Mouse (Mus musculus): ENCODE measurements around the gene Rab3b.
"Not testable (repeated sequence)": the region's sequence is repeated elsewhere in the genome, so short reads cannot be mapped to it uniquely, and the experiment has no call there.

Rab3b gene

DNA sequence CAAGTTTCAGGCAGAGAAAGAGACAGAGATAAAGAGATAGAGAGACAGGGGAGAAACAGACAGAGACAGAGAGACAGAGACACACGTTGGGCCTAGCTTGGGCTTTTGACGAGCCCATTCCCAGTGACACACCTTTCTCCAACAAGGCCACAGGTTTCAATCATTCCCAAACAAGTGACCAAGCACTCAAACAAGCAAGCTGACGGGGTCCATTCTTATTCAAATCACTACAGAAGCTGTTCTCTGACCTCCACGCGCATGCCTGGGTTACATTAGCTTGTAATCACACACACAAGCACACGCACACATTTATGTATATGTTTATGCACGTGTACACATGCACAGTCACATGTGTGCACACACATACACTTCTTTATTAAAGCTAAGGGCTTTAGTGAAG, 21.6 kb downstream of the Rab3b start:
- DNase-seq: no peak

DNA sequence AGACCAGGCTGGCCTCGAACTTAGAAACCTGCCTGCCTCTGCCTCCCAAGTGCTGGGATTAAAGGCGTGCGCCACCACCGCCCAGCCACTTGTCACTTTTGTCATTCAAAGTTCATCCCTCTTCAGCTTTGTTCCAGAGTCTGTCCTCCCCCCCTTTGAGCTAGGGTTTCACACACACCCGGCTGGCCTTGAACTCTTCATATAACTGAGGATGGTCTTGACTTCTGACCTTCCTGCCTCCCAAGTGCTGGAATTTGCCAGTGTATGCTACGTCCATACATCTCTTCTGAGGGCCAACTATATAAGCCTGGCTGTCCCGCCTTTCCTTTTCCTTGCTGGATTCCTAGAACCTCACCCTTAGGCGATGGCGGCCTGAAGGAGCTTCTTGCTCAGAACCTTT, 24.0 kb downstream of the Rab3b start:
- no peak for DNase-seq

DNA sequence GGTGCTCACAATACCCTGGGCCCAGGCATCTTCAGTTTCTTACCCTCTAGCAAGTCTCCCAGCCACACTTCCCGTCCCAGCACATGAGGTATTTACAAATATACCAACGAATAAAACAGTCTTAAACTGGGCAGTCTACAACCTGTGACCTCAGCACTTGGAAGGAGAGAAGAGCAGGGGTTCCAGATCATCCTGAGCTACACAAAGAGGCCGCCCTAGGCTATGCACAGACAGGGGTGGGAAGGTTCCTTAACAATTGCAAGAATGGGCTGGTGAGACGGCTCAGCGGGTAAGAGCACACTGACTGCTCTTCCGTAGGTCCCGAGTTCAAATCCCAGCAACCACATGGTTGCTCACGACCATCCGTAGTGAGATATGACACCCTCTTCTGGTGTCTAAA, 24.5 kb downstream of the Rab3b start:
- DNase-seq: no peak

DNA sequence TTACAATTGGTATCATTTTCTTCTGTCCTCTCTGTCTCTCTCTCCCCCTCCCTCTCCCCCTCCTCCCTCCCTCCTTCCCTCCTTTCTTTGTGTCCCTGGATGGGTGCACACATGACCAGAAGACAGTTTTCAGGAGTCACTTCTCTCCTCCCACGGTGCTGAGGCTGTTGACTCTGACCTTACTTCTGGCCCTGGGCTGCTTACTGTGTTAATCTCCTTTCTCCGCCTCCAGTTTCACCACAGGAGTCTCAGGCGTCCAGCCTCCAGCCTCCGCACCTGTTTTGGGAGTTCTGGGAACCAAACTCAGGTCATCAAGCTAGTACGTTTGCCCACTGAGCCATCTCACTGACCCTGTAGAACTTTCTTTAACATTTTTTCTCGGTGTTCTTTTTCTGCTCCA, 25.2 kb downstream of the Rab3b start:
- no peak for DNase-seq

DNA sequence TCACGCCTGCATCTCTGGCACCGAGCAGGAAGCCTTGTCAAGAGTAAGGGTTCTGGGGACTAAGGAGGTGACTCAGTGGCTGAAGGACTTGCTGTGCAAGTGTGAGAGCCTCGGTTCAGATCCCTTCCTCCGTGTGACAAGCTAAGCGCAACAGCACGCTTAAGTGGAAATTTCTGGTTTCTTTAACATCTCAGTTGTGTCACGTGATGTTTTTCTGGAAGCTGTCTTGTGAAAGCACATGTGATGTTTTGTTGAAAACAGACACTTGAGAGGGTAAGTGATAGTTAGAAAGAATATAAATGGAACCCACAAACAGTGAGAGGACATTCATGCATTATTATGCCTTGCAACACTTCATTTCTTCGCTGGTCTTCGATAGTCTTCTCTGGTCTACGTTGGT, 25.9 kb downstream of the Rab3b start:
- no peak for DNase-seq

DNA sequence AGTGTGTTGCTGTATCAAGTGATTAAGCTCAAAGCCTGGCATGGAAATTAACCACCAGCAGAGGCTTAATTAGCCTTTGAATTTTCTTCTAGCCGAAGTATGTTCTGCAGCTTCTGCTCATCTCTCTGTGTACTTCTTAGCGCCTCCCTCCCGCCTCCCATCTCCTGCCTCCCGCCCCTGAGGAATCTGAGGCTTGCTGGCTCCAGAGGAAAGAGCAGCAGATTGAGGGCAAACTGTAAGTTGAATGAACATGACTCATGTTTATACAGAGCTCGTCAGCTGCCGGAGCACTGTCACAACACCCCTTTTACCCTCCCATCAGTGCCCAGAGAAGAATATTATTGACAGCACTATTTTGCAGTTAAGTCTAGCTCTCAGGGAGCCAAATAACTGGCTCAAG, 27.0 kb downstream of the Rab3b start:
- peak; percentile 39 for DNase-seq

DNA sequence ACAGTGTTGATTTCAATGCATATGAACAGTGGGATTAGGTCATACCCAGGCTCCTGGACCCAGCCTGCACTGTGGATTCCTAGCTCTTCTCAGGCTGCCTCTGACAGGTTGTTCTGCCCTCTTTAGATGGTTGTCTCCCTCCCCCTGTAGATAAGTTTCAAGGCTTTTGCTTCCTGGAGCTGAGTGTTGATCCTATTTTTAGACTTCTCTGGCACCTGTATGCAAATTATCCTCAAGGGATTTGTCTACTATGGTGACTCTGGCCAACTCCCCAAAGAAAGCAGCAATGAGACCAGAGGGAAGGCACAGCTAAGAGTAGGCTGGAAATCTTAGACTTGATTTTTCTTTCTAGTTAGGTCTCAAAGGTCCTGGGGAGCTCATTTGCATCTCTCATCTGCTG, 28.6 kb downstream of the Rab3b start:
- DNase-seq: no peak

DNA sequence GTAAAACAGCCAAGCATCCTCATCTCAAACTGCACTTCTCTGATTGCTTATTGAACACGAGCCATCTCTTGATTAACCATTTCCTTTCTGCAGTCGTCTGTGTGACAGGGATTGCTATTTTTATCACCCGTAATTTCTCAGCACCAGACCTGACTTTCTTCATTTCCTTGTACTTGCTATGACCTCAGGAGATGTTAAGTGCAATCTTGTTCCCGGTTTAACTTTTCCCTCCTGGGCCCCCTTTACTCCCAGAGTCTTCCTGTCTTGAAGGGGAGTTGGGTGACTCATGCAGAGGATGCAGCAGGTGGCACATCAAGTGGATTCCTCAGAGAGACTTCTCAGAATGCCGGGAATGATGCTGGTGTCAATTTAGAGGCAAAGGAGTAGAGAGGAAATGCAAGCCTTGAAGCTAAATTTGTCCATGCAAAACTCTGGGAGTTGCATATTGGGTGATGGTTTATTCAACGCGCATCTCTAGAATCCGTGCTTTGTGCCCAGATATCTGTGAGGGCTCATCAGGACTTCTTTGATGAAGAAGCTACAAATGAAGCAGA, 31.1 kb downstream of the Rab3b start:
- no peak for DNase-seq

DNA sequence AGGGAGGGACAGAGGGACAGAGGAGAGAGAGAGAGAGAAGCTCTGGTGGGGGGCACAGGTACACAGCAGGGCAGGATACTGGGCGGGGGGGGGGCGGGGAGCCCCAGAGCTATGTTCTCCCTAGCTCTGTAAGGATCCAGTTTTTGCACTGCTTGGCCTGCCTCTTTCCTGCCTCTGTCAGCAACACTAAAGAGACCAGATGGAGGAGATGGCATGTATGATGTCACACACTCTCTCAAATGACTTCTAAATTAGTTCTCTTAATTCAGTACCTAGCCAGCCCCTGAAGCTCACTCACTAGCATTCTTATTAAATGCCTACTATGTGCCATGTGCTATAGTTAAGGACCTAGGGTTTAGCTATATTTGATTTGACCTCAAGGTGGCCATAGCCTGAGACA, 33.0 kb downstream of the Rab3b start:
- DNase-seq: no peak

DNA sequence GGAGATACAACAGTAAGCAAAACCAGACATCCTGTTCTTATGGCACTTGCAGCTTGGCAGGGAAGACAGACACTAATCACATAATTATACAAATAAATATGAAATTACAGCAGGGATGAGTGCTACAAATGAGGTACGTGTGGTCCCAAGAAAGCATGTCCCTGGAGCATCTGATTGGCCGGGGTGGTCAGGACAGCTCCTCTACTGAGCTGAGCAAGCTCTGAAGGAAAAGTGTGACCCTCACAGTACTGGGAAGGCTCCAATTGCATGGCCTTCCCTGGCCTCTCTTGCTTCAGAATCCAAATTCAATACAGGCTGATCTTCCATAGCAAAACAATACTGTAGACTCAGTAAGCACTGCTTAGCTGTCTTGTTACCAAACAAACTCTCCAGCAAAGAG, 34.3 kb downstream of the Rab3b start:
- no peak for DNase-seq

DNA sequence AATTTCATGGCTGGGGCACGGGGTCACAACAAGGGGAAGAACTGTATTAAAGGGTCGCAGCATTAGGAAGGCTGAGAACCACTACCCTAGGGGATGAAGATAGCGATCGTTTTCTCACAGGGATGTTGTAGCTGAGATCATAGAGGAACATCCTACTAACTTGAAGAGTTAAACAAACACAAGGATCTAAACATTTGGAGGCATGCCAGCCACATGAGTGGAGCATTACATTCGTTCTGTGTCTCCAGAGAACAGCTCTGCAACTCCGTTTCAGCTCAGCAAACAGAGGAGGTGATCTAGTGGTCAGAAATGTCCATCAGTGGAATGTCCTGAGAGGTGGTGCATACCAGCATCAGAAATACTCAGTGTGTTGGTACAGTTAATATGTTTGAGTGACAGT, 35.5 kb downstream of the Rab3b start:
- DNase-seq: no peak

DNA sequence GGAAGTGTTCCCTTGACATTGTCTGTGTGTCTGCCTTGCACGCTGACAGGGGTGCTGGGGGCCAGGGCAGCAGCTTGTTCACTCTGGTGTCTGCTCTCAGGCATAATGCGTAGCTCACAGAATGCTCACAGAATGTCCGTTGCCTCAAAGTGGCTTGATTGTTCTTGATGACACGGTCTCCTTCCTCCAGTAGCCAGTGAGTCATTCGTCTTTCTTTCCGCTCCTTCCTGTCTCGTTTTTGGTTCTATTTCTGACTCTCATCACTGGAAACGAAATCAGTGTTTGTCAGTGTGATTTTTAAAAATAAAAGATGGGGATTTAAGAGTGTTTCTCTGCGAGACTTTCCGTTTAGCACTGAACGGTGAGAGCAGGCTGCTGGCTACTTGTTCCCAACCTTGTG, 36.2 kb downstream of the Rab3b start:
- DNase-seq: no peak

DNA sequence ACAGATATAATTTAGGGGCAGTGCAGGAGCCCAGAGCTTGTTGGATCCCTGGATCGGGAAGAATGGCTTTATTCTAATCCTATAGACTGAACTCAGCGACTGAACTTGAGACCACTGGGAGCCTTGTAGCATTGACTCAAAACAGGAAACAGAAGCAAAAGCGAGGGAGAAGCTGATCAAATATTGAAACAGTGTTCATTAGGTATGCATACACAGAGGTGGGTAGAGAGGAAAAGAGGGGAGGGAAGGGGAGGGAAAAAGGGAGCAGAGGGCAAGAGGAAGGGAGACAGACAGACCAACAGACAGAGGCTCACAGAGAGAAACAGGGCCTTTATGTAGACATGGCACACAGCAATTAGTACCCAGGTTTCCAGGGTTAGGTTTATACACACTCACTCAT, 38.8 kb downstream of the Rab3b start:
- no peak for DNase-seq

DNA sequence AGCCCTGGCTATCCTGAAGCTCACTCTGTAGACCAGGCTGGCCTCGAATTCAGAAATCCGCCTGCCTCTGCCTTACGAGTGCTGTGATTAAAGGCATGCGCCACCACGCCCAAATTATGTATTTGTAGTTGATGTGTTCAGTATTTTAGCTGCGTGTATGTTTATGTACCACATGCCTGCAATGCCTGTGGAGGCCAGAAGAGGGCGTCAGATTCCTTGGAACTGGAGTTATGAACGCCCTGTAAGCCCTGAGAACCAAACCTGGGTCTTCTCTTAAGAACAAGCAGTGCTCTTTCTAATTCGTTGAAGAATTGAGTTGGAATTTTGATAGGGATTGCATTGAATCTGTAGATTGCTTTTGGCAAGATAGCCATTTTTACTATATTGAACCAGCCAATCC, 49.1 kb downstream of the Rab3b start:
- not testable (repeated sequence) for DNase-seq

DNA sequence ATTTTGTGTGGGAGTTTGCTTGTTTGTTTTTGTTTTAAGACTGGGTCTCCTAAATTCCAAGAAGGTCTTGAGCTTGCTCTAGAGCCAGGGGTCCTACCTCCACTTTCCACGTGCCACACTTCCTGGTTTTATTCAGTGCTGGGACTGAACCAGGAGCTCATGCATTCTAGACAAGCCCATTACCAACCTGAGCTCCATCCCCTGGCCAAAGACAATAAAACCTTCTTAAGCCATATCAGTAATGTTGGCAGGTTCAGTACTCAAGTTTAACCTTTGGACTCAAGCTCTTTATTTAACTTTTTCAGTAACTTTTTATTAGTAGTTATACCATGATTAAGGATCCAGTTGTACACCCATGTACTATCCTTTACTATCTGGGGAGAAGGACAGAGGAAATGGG, 54.3 kb downstream of the Rab3b start:
- DNase-seq: no peak

DNA sequence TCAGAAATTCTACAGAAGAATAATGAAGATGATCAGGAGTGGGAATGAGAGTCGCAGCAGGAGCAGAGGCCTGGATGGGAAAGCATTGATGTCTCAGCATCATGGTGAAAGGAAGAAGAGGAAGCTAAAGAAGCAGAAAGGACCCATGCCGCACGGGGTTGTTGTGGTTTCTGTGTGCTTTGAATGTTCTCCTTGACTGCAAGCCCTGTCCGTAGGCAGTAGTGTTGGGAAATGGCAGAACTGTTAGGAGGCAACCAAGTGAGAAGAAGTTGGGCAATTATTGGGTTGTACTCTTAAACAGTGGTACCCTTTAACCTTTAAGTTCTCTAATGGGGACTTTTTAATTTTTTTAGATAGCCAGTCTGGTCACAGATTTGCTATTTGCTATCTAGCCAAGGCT, 56.0 kb downstream of the Rab3b start:
- no peak for DNase-seq

DNA sequence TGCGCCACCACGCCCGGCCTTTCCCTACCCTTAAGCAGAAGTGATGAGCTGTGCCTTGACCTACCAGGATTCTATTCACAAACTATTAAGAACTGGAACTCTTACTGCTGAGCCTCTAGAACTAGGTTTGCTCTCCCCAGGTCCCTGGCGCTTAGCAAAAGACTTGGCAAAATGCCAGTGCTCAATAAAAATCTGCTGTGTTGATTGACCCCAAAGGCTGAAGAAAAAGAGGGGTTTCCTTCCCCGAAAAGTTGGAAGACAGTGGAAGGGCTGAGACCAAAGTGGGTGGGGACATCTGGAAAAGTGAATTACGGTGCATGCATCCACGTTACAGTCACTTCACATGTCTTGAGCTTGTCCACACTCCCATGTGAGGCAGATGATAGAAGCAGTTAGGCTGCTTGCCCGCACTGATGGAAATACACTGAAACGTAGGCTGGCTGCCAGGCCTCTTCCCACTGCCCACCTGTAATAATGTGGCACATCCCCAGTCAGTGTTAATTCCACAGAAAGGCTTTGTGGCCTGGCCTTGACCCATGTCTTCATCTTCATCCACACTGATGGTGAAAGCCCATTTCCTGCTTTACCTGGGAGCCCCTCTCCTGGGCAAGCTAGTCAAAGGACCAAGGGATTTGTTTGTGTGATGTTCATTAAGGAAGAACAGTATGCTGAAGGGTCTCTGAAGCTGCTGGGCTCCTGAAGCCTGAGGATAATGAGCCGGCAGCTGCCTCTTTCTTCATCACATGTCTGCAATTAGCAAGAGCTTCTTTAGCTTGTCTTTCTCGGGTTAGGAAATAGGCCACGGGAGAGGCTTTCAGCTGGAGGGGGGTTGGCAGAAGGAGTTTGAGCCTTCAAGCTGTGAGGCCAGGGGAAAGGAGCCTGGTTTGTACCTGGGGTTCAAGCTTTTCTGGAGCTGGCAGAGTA, 59.2 kb downstream of the Rab3b start:
- peak; percentile 54 for DNase-seq

DNA sequence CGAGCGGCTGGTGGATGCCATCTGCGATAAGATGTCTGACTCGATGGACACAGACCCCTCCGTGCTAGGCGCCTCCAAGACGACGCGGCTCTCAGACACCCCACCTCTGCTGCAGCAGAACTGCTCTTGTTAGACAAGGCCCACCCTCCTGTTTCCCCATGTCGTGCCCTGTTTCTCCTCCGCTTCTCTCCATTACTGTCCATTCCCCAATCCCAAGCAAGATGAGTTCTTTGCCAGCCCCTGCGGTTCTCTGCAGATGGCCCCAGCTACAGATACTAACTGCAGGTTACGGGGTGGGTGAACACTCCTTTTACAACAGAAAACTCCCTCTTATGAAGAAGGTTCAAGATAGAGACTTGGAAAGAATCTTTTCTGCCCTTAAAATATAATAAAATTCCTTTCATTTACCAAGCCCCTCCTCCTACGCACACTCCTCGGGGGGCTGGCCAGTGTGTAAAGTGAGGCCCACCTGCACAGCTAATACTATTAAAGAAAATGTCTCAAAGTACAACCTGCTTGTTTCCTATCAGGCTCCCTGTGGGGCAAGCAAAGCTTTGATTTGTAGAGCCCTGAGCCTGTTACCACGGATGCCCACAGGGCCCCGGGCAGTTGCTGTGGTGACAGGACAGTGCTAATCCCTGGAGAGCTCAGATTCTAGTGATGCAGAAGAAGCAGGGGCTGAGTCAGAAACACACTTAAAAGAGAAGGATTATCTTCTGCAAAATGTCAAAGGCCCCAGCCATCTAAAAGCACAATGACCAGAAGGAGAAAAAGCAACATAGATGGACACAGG, 62.0 kb downstream of the Rab3b start:
- no peak for DNase-seq

DNA sequence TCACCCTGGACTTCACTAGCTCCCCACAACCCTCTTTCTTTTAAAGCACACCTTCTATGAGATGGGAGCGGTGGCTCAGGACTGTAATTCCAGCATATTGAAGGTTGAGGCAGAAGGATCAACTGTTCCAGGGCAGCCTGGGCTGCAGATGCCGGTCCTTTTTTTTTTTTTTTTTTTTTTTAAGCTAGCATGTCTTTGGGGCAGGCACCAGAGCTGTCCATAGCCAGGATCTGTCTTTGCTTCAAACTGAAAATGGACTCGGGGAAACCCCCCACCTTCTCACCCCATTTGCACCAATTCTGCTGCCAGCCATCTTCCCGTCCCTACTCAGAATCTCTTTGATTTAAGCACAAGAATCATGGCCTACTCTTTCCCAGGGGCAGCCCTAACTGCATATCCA, 63.3 kb downstream of the Rab3b start:
- no peak for DNase-seq

DNA sequence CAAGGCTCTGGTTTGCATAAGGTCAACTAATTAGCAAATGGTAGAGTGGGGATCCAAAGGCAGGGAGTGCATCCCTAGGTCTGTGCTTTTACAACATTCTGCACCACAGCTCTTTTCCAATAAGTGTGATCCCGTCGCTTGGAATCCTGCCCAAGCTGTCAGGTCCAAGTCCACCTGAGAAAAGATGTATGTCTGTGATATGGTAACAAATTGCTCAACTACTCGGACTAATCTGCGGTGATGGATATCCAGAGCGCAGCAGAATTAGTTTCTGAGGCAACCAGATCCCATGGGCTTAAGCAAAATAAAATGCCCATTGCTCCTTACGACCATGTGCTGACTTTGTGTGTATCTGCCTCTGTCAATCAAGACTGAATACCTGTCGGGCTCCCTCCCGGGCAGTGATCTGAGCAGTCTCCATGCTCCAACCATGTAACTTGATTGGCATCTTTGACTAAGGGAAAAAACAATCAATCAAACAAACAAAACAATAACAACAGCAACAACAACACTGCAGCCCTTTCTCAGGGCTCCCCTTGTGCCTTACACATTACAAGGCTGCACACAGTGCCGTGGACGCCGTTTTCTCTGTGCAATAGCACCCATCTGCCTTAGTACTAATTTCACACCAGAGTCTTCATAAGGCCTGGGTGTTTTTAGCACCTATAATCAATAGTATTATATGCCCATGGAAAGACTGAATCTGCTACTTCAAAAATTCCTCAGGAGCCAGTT, 64.3 kb downstream of the Rab3b start:
- no peak for DNase-seq

DNA sequence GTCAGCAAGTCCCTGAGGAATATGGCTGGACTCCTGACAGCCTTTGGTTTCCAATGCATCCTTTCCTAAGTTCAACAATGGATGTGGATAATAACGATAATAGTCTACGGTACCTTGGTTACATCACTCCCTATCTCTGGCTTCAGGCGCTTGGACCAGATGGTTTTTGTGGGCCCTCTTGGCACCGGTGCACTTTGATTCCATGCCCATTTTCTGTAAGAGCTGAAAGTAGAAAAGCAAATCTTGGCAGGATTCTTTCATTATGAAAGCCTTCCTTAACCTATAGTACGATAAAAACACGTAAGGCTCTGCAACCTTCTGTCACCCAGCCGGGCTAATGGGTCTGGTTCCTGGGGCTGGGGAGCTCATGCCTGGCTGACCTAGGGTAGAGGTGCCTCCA, 70.3 kb downstream of the Rab3b start:
- DNase-seq: peak; percentile 59

DNA sequence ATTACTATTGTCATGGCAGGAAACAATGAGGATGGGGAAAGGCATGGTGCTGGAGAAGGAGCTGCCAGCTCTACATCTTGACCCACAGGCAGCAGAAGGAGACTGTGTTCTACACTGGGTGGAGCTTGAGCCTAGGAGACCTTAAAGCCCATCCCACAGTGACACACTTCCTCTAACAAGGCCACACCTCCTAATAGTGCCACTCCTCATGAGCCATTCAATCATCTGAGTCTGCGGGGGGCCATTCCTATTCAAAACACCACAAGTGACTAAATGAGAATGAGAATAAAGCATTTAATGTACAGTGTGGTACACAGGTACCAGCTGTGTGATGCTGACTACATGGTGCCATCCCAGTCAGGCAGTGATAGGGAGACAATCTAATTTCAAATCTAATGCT, 71.3 kb downstream of the Rab3b start:
- DNase-seq: no peak

DNA sequence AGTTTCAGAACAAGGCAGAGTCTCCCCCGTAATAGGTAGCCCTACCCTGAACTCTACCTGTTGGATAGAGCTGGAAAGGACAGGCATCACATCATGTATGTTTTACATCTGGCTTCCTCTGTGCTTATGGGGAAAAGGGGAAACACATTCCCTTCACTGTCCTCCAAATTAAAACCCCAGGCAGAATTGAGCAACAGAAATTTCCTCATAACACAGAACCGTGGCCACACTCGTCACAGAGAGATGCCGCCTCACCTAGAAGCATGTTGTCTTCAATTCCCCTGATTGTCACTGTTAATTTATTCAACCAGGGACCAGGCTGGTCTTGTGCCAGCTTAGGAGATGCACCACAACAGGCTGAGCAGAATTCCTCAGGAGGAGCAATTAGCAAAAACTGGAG, 72.8 kb downstream of the Rab3b start:
- DNase-seq: no peak
